Mouse (Mus musculus) cerebellum, postnatal 4 days (tissue): ENCODE results near the gene Col6a6.
"Not testable (repeated sequence)": the region's sequence is repeated elsewhere in the genome, so short reads cannot be mapped to it uniquely, and the experiment has no call there.

Experiments
- DNase-seq, 2 experiments: peaks; one replicate each; pipeline ENCODE4 v3.0.0; 2022; ENCODE audit warnings: low spot score in 2 of 2, mixed read lengths in 1 of 2

The Col6a6 gene

GRCm38 (mm10) chr9:105827791-105828385 is at the start of gene Col6a6:
Col6a6 (minus strand) TSS chr9:105828160.
- DNase-seq = no peak

GRCm38 (mm10) chr9:105876124-105876523 is 48.2 kb upstream of the Col6a6 start:
- no peak for DNase-seq

GRCm38 (mm10) chr9:105871643-105872042 is 43.7 kb upstream of the Col6a6 start:
- no peak for DNase-seq

GRCm38 (mm10) chr9:105857773-105858172 is 29.8 kb upstream of the Col6a6 start:
- DNase-seq = peak; percentile 65 to 85

GRCm38 (mm10) chr9:105852778-105853065 is 24.8 kb upstream of the Col6a6 start:
- no peak for DNase-seq

- DNase-seq = no peak
Measured at GRCm38 (mm10) chr9:105852015-105852777, 24.2 kb upstream of the Col6a6 start.

- no peak for DNase-seq
Measured at GRCm38 (mm10) chr9:105851011-105851410, 23.1 kb upstream of the Col6a6 start.

GRCm38 (mm10) chr9:105848396-105848795 is 20.4 kb upstream of the Col6a6 start:
- no peak for DNase-seq

- no peak for DNase-seq
Measured at GRCm38 (mm10) chr9:105847261-105847660, 19.3 kb upstream of the Col6a6 start.

GRCm38 (mm10) chr9:105841386-105841785 is 13.4 kb upstream of the Col6a6 start:
- not testable (repeated sequence) for DNase-seq

GRCm38 (mm10) chr9:105839147-105839515 is 11.2 kb upstream of the Col6a6 start:
- no peak for DNase-seq

GRCm38 (mm10) chr9:105838396-105839146 is 10.6 kb upstream of the Col6a6 start:
- DNase-seq = no peak

- no peak for DNase-seq
Measured at GRCm38 (mm10) chr9:105835587-105835986, 7.6 kb upstream of the Col6a6 start.

GRCm38 (mm10) chr9:105834799-105835198 is 6.8 kb upstream of the Col6a6 start:
- no peak for DNase-seq

GRCm38 (mm10) chr9:105831291-105831690 is 3.3 kb upstream of the Col6a6 start:
- DNase-seq = no peak

GRCm38 (mm10) chr9:105827076-105827647 is 798 bp downstream of the Col6a6 start:
- no peak for DNase-seq

- no peak for DNase-seq
Measured at GRCm38 (mm10) chr9:105820711-105821110, 7.2 kb downstream of the Col6a6 start.

- no peak for DNase-seq
Measured at GRCm38 (mm10) chr9:105819155-105819709, 8.7 kb downstream of the Col6a6 start.

- no peak for DNase-seq
Measured at GRCm38 (mm10) chr9:105814436-105814835, 13.5 kb downstream of the Col6a6 start.

- DNase-seq = no peak
Measured at GRCm38 (mm10) chr9:105811458-105811857, 16.5 kb downstream of the Col6a6 start.

GRCm38 (mm10) chr9:105808920-105809505 is 18.9 kb downstream of the Col6a6 start:
- DNase-seq = no peak

GRCm38 (mm10) chr9:105803416-105803815 is 24.5 kb downstream of the Col6a6 start:
- no peak for DNase-seq
